8 mouse cellular contexts compared by ENCODE assay signal in genomic region chr9:107723794-107724531, GRCm38 (mm10). TPM values are rescaled to one million over a fixed set of nuclear protein-coding genes. Genes with fewer than 3 reads are reported as not detected.
DNase-seq lines count a peak whose midpoint lies in the region; ATAC-seq and TF ChIP-seq lines count a peak whose summit lies in the region.

No protein-coding gene starts in this region.

- H3K4me2 ChIP-seq in heart, embryonic 13.5 days, result peak overlapping the region; percentile 48
- peak overlapping the region; percentile 50 for H3K4me2 ChIP-seq in kidney, embryonic 16.5 days (replicated peaks; ENCODE audit: low read depth, low read length)
- peak overlapping the region; percentile 34 for H3K4me2 ChIP-seq in stomach, postnatal 0 days (replicated peaks; ENCODE audit: low read depth)

- TF ChIP-seq POLR2A in brain, embryonic 14.5 days (IDR thresholded peaks at IDR 0.05; ENCODE audit: borderline replicate concordance, extremely low read depth, insufficient read depth, insufficient read length, poor library complexity, severe bottlenecking), result no peak

- ATAC-seq in heart, embryonic 13.5 days (ENCODE audit: extremely low read depth, insufficient number of reproducible peaks, low FRiP score, low TSS enrichment), result no peak
- ATAC-seq in kidney, embryonic 16.5 days (ENCODE audit: low FRiP score, low TSS enrichment), result peak; percentile 75
- ATAC-seq in stomach, postnatal 0 days (ENCODE audit: low FRiP score, low TSS enrichment), result peak; percentile 39; the same call in 1 of the 2 replicates

- no peaks in the 10 kb centered on the region for H3K36me3 ChIP-seq in heart, embryonic 13.5 days
- no peaks in the 10 kb centered on the region for H3K36me3 ChIP-seq in kidney, embryonic 16.5 days (ENCODE audit: insufficient read depth, low read length)
- H3K36me3 ChIP-seq in stomach, postnatal 0 days (ENCODE audit: control insufficient read depth, insufficient read depth, low read length), result no peaks in the 10 kb centered on the region

- no peak for TF ChIP-seq EP300 in stomach, postnatal 0 days (optimal IDR thresholded peaks at IDR 0.05)

- no peaks in the 10 kb centered on the region for H3K9me3 ChIP-seq in heart, embryonic 13.5 days
- no peaks in the 10 kb centered on the region for H3K9me3 ChIP-seq in kidney, embryonic 16.5 days (ENCODE audit: low read length)
- H3K9me3 ChIP-seq in stomach, postnatal 0 days (ENCODE audit: control insufficient read depth, low read length), result no peaks in the 10 kb centered on the region

- DNase-seq in ES-CJ7 (ENCODE audit: low read depth, low spot score), result peak; percentile 83
- peak; percentile 90 for DNase-seq in brain, embryonic 14.5 days (ENCODE audit: low read depth)
- peak; percentile 87 for DNase-seq in lung, postnatal 25 days (ENCODE audit: low spot score)
- DNase-seq in stomach, postnatal 0 days (ENCODE audit: low spot score), result no peak
- no peak for DNase-seq in natural killer cell, adult 2 months (ENCODE audit: low spot score in 2 of 2)
- no peak for DNase-seq in left cerebral cortex, adult 9 months (ENCODE audit: low spot score in 2 of 2)

- peaks cover 28% of the 10 kb centered on the region for H3K27me3 ChIP-seq in heart, embryonic 13.5 days (replicated peaks)
- H3K27me3 ChIP-seq in kidney, embryonic 16.5 days (ENCODE audit: insufficient read depth, low read length), result no peaks in the 10 kb centered on the region
- H3K27me3 ChIP-seq in stomach, postnatal 0 days (ENCODE audit: control insufficient read depth, insufficient read depth, low read length), result no peaks in the 10 kb centered on the region

- no peak for TF ChIP-seq CTCF in brain, embryonic 14.5 days (IDR thresholded peaks at IDR 0.05; ENCODE audit: borderline replicate concordance, extremely low read depth, insufficient read depth, insufficient read length)
- TF ChIP-seq CTCF in stomach, postnatal 0 days (IDR thresholded peaks at IDR 0.05; ENCODE audit: low read depth), result no peak

- WGBS in heart, embryonic 13.5 days, result 2% methylated on average over 11 of the region's 11 CpGs
- 2% methylated on average over 10 of the region's 11 CpGs for WGBS in kidney, embryonic 16.5 days
- 9% methylated on average over 10 of the region's 11 CpGs for WGBS in stomach, postnatal 0 days

- H3K4me1 ChIP-seq in heart, embryonic 13.5 days, result peaks cover 26% of the 10 kb centered on the region
- peaks cover 68% of the 10 kb centered on the region for H3K4me1 ChIP-seq in kidney, embryonic 16.5 days (ENCODE audit: insufficient read depth, low read length)
- peaks cover 7% of the 10 kb centered on the region; the same call in 1 of the 2 replicates for H3K4me1 ChIP-seq in stomach, postnatal 0 days (replicated peaks; ENCODE audit: control insufficient read depth, insufficient read depth)

- H3K27ac ChIP-seq in heart, embryonic 13.5 days (replicated peaks), result peak overlapping the region; percentile 61
- H3K27ac ChIP-seq in kidney, embryonic 16.5 days (ENCODE audit: low read length), result peak overlapping the region; percentile 90
- peak overlapping the region; percentile 53; the same call in 1 of the 2 replicates for H3K27ac ChIP-seq in stomach, postnatal 0 days (replicated peaks)

- H3K9ac ChIP-seq in heart, embryonic 13.5 days, result 0 out of 2 replicates have a peak overlapping the region, but pooled peaks have one; percentile 8
- H3K9ac ChIP-seq in kidney, embryonic 16.5 days (replicated peaks; ENCODE audit: low read length), result no peak overlapping the region; the same call in 1 of the 2 replicates
- H3K9ac ChIP-seq in stomach, postnatal 0 days (ENCODE audit: low read length), result 0 out of 2 replicates have a peak overlapping the region, but pooled peaks have one; percentile 18

- H3K4me3 ChIP-seq in heart, embryonic 13.5 days, result no peak overlapping the region
- H3K4me3 ChIP-seq in kidney, embryonic 16.5 days (ENCODE audit: low read length), result no peak overlapping the region
- H3K4me3 ChIP-seq in stomach, postnatal 0 days (ENCODE audit: low read depth, low read length), result no peak overlapping the region

RNA-seq across cellular contexts. Expression of gene Sema3f, which starts 13.7 kb away (rescaled TPM):
- polyA plus RNA-seq in brain, embryonic 14.5 days (2012; rRNA removed), result 163 and 176 TPM in 2 replicates
- 4.5 and 6.3 TPM in 2 replicates for polyA plus RNA-seq in heart, embryonic 13.5 days (2015; fragmentation: Nextera tagmentation; extraction: Ambion mirVana)
- polyA plus RNA-seq in kidney, embryonic 16.5 days (2015; fragmentation: Nextera tagmentation; extraction: Ambion mirVana), result 20.9 and 25.7 TPM in 2 replicates
- 11.7 and 15.1 TPM in 2 replicates for polyA plus RNA-seq in stomach, postnatal 0 days (2015; fragmentation: Nextera tagmentation; extraction: Ambion mirVana)

RNA-seq across cellular contexts. Expression of gene Gnat1, which starts 44.5 kb away (rescaled TPM):
- 0.39 and 0.48 TPM in 2 replicates for polyA plus RNA-seq in brain, embryonic 14.5 days (2012; rRNA removed)
- polyA plus RNA-seq in heart, embryonic 13.5 days (2015; fragmentation: Nextera tagmentation; extraction: Ambion mirVana), result 0.90 and 1.3 TPM in 2 replicates
- polyA plus RNA-seq in kidney, embryonic 16.5 days (2015; fragmentation: Nextera tagmentation; extraction: Ambion mirVana), result 2.8 and 3.0 TPM in 2 replicates
- 2.1 and 2.9 TPM in 2 replicates for polyA plus RNA-seq in stomach, postnatal 0 days (2015; fragmentation: Nextera tagmentation; extraction: Ambion mirVana)

RNA-seq across cellular contexts. Expression of gene Rbm5, which starts 46.8 kb away (rescaled TPM):
- polyA plus RNA-seq in brain, embryonic 14.5 days (2012; rRNA removed), result 183 and 228 TPM in 2 replicates
- 121 and 125 TPM in 2 replicates for polyA plus RNA-seq in heart, embryonic 13.5 days (2015; fragmentation: Nextera tagmentation; extraction: Ambion mirVana)
- 203 and 214 TPM in 2 replicates for polyA plus RNA-seq in kidney, embryonic 16.5 days (2015; fragmentation: Nextera tagmentation; extraction: Ambion mirVana)
- polyA plus RNA-seq in stomach, postnatal 0 days (2015; fragmentation: Nextera tagmentation; extraction: Ambion mirVana), result 60.2 and 67.3 TPM in 2 replicates

RNA-seq across cellular contexts. Expression of gene Slc38a3, which starts 54.6 kb away (rescaled TPM):
- polyA plus RNA-seq in brain, embryonic 14.5 days (2012; rRNA removed), result 79.7 and 82.3 TPM in 2 replicates
- 2.8 and 2.9 TPM in 2 replicates for polyA plus RNA-seq in heart, embryonic 13.5 days (2015; fragmentation: Nextera tagmentation; extraction: Ambion mirVana)
- 12.4 and 12.9 TPM in 2 replicates for polyA plus RNA-seq in kidney, embryonic 16.5 days (2015; fragmentation: Nextera tagmentation; extraction: Ambion mirVana)
- 0.95 and 1.1 TPM in 2 replicates for polyA plus RNA-seq in stomach, postnatal 0 days (2015; fragmentation: Nextera tagmentation; extraction: Ambion mirVana)

Comparison
In these comparisons a context has a peak if more than half of its experiments do, and no peak if none do; other contexts are left out.
1. DNase-seq: peak in ES-CJ7 (single experiment), brain, embryonic 14.5 days (single experiment) and lung, postnatal 25 days (single experiment); none in stomach, postnatal 0 days (single experiment), natural killer cell, adult 2 months (0 of 2) and left cerebral cortex, adult 9 months (0 of 2).
2. Peak in every context shown above with its lines, with median percentiles within 50 percentile points of each other: H3K27ac ChIP-seq and H3K4me2 ChIP-seq.